Mouse (Mus musculus) MEL (cell line): Measurements from ENCODE around the gene Rerg.

Source experiments
- BHLHE40 ChIP-seq: IDR thresholded peaks from 2 replicates; pipeline ENCODE4 v1.6.1; 2012; ENCODE audit warnings: low read depth, mild to moderate bottlenecking, inconsistent platforms, low read length, improper control_type of control experiment, borderline replicate concordance
- CHD1 ChIP-seq: IDR thresholded peaks from 2 replicates; pipeline ENCODE4 v1.6.1; 2012; ENCODE audit warnings: low read depth, mild to moderate bottlenecking, inconsistent platforms, low read length, improper control_type of control experiment
- CTCF ChIP-seq, 3 experiments: IDR thresholded peaks in 2 of 3; conservative IDR thresholded peaks in 1 of 3; 2 replicates each; pipeline ENCODE4 v1.5.1; 2011 to 2012; ENCODE audit warnings: low read length in 3 of 3, low read depth in 2 of 3, mild to moderate bottlenecking in 2 of 3, improper control_type of control experiment in 1 of 3, inconsistent platforms in 1 of 3, mixed read lengths in 1 of 3, moderate library complexity in 1 of 3; ENCODE audit not compliant: control insufficient read depth in 1 of 3, insufficient read depth in 1 of 3, poor library complexity in 1 of 3, severe bottlenecking in 1 of 3
- EP300 ChIP-seq, 2 experiments: IDR thresholded peaks; 2 replicates each; pipeline ENCODE4 v1.6.1; 2011; ENCODE audit warnings: improper control_type of control experiment in 2 of 2, low read length in 2 of 2, low read depth in 1 of 2, mild to moderate bottlenecking in 1 of 2
- GATA1 ChIP-seq: IDR thresholded peaks from 2 replicates; pipeline ENCODE4 v1.6.1; 2011; ENCODE audit warnings: low read depth, low read length, improper control_type of control experiment
- HCFC1 ChIP-seq: IDR thresholded peaks from 2 replicates; pipeline ENCODE4 v1.6.1; 2012; ENCODE audit warnings: low read depth, mild to moderate bottlenecking, inconsistent platforms, low read length, improper control_type of control experiment, moderate library complexity
- JUND ChIP-seq: IDR thresholded peaks from 2 replicates; pipeline ENCODE4 v1.6.1; 2011; ENCODE audit warnings: low read depth, mild to moderate bottlenecking, improper control_type of control experiment, low read length
- MXI1 ChIP-seq: IDR thresholded peaks from 2 replicates; pipeline ENCODE4 v1.6.1; 2011; ENCODE audit warnings: mild to moderate bottlenecking, low read depth, low read length, improper control_type of control experiment
- NELFE ChIP-seq: IDR thresholded peaks from 2 replicates; pipeline ENCODE4 v1.6.1; 2011; ENCODE audit warnings: low read depth, low read length, improper control_type of control experiment
- POLR2A ChIP-seq, 2 experiments: IDR thresholded peaks; 2 replicates each; pipeline ENCODE4 v1.6.1; 2011 to 2012; ENCODE audit warnings: low read length in 2 of 2, mild to moderate bottlenecking in 2 of 2, control low read depth in 1 of 2, improper control_type of control experiment in 1 of 2, low read depth in 1 of 2, moderate library complexity in 1 of 2; ENCODE audit not compliant: control insufficient read depth in 1 of 2, insufficient read depth in 1 of 2, poor library complexity in 1 of 2
- RAD21 ChIP-seq: IDR thresholded peaks from 2 replicates; pipeline ENCODE4 v1.6.1; 2011; ENCODE audit warnings: mild to moderate bottlenecking, low read depth, low read length, improper control_type of control experiment
- TBP ChIP-seq: IDR thresholded peaks from 2 replicates; pipeline ENCODE4 v1.8.0; 2011; ENCODE audit warnings: low read depth, low read length, improper control_type of control experiment
- USF1 ChIP-seq: IDR thresholded peaks from 2 replicates; pipeline ENCODE4 v1.6.1; 2014; ENCODE audit warnings: low read depth, mild to moderate bottlenecking, inconsistent platforms, low read length, improper control_type of control experiment, moderate library complexity

GRCm38 (mm10) chr6:137180636-137181035, 10.3 kb upstream of the Rerg start:
- TF ChIP-seq TBP (no peak), CTCF (IDR thresholded peaks at IDR 0.05 in 2 of 3, conservative IDR thresholded peaks at IDR 0.05 in 1 of 3; ENCODE audit: control insufficient read depth in 1 of 3, insufficient read depth in 1 of 3, low read depth in 2 of 3, low read length in 3 of 3, poor library complexity in 1 of 3, severe bottlenecking in 1 of 3) (no peak), CHD1 (no peak), POLR2A (IDR thresholded peaks at IDR 0.05; ENCODE audit: control insufficient read depth in 1 of 2, insufficient read depth in 1 of 2, low read depth in 1 of 2, low read length in 2 of 2, poor library complexity in 1 of 2) (no peak), USF1 (no peak), BHLHE40 (no peak), NELFE (no peak), MXI1 (no peak), EP300 (IDR thresholded peaks at IDR 0.05; ENCODE audit: low read depth in 1 of 2, low read length in 2 of 2) (no peak), RAD21 (no peak), HCFC1 (no peak), JUND (no peak), GATA1 (no peak)
